Mouse (Mus musculus): Measurements from ENCODE around the gene Ostn. TPM values are rescaled to one million over a fixed set of nuclear protein-coding genes. Genes with fewer than 3 reads are reported as not detected.

Ostn gene
- total RNA-seq, 2 experiments from 2014 or later: 0.25 TPM; not detected in 1

DNA sequence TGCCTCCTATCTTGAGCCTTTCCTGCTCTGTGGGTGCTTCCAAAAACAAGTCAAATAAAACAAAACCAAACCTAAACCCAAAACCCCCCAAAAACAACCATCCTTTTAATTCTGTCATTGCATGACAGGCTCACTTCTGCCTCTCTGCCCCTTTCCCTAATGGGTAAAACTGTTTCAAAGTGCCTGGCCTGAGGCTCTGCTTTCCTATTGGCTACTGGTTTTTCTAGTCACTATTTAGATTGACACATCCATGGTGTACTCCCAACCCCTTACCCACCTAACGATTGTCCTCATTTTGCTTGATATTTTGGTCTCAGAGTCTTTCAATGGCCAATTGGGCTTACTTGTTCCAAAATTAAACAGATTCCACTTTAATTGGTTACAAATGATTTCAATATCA is 78.4 kb downstream of the Ostn start:
- DNase-seq (ENCODE audit: low spot score in 2 of 2): no peak
- intact Hi-C loops (cut with DNase I): no loop called here

DNA sequence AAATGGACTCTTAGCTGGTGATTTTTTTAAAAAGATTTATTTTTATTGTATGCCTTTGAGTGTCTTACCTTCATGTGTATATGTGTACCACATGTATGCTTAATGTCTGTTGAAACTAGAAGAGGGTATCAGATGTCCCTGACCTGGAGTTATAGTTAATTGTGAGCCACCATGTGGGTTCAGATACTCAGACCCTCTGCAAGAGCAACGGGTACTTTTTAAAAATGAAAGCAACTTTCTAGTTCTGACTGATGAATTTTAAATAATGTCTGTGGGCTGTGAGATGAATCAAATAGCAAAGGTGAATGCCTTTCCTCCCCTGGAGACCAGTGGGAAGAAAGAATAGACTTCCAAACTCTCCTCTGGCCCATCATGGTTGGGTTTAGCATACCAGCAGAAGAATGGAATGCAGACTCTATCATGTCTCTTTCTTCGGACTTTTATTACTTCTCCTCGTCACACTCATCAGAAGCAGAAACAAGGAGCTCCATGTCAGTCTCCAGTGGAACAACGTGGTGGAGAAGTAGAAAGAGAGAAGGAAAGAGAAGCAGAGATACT is 79.6 kb downstream of the Ostn start:
- no peak for DNase-seq (ENCODE audit: low spot score in 2 of 2)
- intact Hi-C loops (cut with DNase I): no loop called here

DNA sequence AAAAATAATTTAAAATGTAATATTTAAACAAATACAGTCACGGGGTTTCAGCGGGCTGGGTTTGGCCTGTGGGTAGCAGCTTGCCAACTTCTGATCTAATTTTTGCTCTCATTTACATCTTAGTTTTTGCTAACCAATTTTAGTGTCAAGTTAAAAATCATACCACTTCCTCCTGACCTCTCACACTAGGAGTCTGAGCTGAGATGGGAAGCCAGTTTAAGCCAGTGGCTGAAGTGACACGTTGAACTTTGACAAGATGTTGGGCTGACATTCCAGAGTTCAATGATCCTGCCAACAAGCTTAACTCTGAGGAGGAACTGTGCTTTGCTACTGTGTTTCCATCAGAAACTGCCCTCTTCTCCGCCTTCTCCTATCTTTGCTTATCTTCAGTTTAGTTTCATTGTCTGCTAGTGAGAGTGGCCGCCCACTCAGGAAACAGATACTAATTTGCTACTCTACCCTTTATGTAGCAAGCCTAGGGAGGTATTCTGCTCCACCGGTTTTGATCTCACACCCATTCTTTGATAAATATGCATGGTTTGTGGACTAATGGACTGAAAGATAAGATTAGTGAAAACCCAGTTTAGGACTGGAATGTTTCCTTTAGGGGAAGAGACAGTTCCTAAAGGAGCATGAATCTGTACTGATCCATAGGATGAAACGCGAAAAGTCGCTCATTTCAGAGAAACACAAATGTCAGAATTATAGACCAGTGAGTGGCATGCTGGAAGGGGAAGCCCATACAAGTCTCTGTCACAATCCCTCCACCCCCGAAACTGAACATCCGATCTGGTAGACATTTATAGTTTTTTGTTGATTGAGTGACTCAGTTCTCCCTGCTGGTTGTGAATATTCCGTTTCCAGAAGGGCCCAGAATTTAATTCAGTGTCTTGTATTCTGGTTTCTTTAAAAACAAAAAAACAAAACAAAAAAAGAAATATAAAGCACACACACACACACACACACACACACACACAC is 80.6 kb downstream of the Ostn start:
- intact Hi-C loops (cut with DNase I): no loop called here

DNA sequence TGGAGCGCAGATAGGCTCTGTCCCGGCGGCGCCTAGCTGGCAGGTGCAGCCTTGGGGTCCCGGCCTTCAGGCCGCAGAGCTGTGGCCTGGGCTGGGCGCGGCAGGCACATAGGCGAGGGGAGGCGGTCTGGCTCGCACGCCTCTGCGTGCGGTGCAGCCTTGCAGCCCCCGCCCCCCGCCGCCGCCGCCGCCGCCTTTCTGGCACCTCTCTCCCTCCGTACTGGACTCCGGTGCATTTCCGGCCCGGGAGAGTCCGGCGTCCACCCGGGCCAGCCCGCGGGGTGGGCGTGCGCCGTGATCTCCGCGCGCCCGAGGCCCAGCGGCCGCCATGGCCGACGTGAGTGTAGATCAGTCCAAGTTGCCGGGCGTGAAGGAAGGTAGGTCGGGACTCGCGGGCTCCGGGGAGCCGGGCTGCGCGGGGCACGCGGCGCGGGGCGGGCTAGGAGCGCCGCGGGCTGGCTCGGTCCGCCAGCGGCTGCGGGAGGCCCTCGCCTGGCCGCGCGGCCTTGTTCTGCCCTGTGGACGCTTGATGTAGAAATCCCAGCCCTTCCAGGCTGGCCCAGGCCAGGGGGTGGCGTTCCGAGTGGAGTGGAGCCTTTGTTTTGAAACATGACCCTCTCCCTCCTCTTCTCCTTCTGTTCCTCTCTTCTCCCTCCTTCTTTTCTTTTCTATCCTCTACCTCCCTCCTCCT is 81.6 kb downstream of the Ostn start, which contains the start of gene Ccdc50:
Gene Ccdc50, plus strand, starts transcription at position 109 of the 691 bp plus-strand sequence.
- intact Hi-C loops (cut with DNase I): no loop called here
- peak; percentile 77 to 82 for DNase-seq (ENCODE audit: low spot score in 2 of 2)

More for the DNA sequence above, 80.6 kb downstream of the Ostn start:
- DNase-seq (ENCODE audit: low spot score in 2 of 2): peak in 1 of 2 experiments; percentile 54

DNA sequence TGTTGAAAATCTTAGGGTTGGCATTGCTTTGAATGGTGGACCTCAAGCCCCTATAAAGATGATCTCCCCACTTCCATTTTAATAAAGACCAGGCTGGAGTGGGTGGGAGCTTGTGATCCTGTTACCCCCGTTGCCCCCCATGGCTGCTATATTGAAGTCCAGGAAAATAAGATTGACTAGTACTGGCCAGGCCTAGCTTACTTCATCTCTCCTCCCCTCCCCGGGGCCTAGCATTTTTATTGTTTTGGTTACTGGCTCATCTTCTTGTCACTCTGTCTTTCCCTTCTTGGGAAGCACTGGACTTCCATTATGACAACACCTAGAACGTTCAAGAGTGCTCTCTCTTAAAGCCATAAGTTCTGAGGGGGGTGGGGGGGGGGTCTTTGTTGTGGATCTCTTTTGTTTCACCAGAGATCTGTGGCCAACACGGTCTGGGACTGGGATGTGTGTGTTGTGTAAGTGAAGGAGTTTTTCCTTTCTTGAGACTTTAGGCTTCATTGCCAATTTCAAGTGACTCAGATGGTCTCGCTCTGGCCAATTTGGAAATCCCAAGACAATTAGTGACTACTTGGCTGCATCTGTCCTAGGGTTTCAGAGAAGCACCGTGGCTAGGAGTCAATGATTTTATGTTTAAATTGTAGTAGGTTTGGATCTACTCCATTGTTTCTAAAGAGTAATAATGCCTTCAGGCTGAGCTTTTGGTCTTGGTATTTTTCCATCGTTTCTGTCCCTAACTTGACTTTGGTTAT is 82.4 kb downstream of the Ostn start:
- DNase-seq (ENCODE audit: low spot score in 2 of 2): peak in 1 of 2 experiments; percentile 26

DNA sequence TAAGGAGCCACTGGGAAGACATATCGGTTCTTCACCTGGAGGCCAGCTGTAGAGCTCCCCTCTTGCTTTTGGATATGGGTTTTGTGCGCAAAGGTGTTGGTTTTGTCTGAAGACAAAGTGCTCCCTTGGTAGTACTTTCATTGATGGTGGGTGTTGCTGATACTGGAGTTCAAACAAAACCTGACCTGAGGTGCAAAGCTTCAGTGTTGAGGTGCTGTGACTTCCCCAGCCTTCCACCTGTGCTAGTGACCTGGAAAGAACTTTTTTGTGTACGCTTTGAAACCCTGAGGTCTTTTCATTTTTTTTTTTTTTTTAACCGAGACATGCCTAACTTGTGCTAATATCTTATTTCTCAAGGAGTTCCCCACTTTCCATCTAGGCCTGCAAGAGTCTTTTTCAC is 83.0 kb downstream of the Ostn start:
- DNase-seq (ENCODE audit: low spot score in 2 of 2): no peak
- intact Hi-C loops (cut with DNase I): no loop called here

More for the DNA sequence above, 82.4 kb downstream of the Ostn start:
- intact Hi-C loops (cut with DNase I): no loop called here

DNA sequence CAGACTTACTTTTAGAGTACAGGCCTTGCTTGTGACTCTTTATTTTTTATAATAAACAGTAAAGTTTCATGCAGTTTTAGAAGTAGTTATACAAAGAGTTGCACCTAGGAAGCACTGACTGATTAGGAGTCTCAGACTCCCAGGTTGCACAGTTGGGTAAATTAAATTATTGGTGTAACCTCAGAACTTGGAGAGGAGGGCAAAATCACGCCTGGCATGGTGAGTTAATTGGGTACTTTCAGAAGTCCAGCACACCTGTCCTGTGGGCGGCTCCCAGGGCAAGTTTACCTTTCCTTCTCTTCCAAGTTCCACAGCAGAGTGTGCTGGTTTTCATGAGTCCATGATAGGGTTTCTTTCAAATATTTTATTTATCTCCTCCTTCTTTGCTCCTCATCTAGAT is 84.6 kb downstream of the Ostn start:
- DNase-seq (ENCODE audit: low spot score in 2 of 2): no peak
- intact Hi-C loops (cut with DNase I): no loop called here

DNA sequence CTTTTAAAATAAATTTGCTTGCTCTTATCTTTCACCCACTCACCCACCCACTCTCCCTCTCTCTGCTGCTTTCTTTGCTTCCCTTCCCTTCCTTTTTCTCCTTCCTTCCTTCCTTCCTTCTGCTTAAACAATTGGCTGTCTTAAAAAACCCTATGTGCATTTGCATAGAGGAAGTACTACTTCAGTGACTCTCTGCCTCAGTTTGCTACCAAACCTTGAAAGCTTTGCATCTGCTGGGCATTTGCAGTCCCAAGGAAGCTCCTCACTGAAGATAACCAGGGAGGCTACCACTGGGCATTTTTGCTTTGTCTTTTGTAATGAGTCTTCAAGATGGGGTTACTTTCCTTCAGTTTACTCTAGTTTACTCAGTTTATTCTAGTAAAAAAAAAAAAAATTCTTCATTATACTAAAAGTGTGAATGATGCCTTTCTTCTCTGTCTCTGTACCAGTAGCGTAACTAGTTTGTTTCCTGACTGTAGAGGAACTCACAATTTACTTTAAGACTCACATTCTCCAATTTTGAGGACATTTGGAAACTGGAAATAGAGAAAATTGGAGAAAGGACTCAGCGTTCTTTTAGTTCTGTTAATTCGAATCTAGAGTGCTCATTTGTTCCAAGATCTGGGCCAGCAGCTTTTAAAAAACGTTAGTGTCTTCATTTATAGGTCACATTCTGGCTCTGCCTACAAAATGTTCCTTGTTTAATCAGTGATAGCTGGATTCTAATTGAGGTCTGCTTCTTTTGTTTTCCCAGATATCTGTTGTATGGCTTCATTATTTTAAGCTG is 88.2 kb downstream of the Ostn start:
- intact Hi-C loops (cut with DNase I): no loop called here
- DNase-seq (ENCODE audit: low spot score in 2 of 2): no peak

DNA sequence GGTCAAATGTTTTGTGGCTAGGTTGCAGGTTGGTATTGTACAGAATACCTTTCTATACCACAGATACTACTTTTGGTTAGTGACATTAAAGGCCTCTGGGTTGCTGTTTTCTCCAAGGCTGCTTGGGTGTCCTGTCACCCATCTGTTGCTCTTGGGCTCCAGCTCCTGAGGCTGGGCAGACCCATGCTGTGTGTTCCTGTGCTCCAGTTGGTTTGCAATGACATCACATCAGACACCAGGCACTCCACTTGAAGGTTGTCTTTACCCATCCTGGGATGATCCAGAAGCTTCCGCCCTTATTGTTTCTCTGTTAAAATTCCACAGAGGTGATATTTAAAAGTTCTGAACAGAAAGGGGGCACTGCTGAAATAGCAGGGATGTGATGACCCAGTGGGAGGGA is 89.7 kb downstream of the Ostn start:
- no peak for DNase-seq (ENCODE audit: low spot score in 2 of 2)
- intact Hi-C loops (cut with DNase I): no loop called here

DNA sequence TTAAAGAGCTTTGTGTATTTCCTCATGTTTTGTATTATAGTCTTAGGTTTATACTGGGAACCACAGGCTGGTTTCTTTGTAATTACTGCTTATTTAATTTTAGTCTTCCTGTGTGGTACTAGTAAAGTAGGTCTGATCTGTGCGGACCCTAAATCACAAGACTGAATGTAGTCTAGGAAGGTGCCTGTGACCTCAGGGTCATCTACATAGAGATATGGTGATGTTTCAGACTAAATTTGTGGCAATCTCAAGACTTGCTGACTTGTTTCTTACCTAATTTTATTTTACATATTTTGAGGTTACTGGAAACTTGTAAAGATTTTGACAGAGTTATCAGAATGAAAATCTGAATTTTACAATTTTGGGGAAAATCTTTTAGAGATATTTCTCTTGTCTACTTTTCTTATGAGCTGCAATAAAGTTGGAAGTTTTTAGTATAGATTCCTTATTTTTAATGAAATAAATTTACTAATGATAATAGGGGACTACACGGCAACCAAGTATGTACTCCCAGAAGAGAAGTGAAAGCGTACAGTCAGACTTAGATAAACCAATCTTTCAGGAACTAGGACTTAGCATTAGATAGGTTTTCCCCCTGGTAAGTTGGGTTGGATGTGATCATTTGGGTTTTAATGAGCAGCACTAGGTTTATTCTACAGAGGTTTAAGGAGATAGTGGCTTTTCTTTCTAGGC is 91.9 kb downstream of the Ostn start:
- no peak for DNase-seq (ENCODE audit: low spot score in 2 of 2)
- intact Hi-C loops (cut with DNase I): no loop called here

DNA sequence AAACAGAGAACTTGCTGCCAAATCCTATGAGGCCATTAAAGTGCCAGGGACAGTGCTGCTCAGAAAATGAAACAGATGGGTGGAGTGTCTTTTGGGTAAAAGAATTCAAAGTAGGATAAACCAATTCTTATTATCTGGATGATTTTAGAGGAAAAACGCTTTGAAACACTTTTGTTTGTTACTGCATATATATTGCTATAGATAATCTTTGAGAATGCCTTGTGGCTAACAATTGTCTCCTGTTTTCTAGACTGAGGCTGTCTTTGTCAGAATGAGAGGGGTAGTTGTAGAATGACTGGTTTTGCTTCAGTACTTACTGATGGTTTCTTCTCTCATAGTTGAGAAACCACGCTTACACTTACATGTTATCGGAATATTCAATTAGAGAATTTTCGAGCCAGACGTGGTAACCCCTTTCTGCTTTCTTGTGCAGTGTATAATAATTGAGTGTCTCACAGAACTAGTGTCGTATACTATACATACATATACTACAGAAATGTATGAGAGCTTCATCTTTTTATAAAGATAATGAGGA is 92.5 kb downstream of the Ostn start:
- DNase-seq (ENCODE audit: low spot score in 2 of 2): no peak
- intact Hi-C loops (cut with DNase I): no loop called here

Other genes with a start within 250 kb of the Ostn start
- not detected for gene Uts2b, start 62.8 kb downstream of the Ostn start, total RNA-seq (2021)
- gene Ccdc50, start 81.4 kb downstream of the Ostn start, total RNA-seq (2021): 10 to 100 TPM; 59.3 to 59.6 TPM

Measured in left cerebral cortex, postnatal 25 days (tissue).